Mouse (Mus musculus) cerebellum, adult 2 months (tissue): ENCODE results near the gene Xpnpep1.

Source experiments
- CTCF ChIP-seq: fragments of 200-500 bp; IDR thresholded peaks from 2 replicates; pipeline ENCODE4 v1.5.1; 2011; ENCODE audit warnings: low read depth, mild to moderate bottlenecking, control low read depth, low read length, moderate library complexity, borderline replicate concordance; ENCODE audit not compliant: insufficient read depth
- POLR2A ChIP-seq: fragments of 200-500 bp; IDR thresholded peaks from 2 replicates; pipeline ENCODE4 v1.6.1; 2011; ENCODE audit warnings: low read length, control low read depth, borderline replicate concordance; ENCODE audit not compliant: insufficient read depth

DNA sequence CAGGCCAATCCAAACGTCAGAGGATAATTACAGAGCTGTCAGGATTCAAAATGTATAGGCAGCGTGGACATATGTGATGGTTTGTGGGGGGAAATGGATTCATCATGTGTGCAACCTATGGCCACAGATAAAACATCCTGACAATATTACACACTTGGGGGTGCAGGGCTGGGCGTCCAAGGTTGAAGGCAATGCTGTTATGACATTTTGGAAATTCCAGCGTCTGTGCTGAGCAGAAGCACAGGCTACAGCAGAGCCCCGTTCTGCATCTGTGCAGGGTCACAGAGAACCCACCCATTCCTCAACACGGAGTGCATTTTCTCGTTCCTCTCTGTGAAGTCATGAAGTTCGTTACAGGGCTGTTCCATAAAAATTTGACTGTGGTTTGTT is 25.0 kb upstream of the Xpnpep1 start:
- TF ChIP-seq POLR2A = no peak
- no peak for TF ChIP-seq CTCF
